18 mouse cellular contexts compared by ENCODE assay signal in genomic region chr1:126765506-126766170, GRCm38 (mm10).
DNase-seq lines count a peak whose midpoint lies in the region; ATAC-seq lines count a peak whose summit lies in the region.
"Had no signal": no experiment of that assay in that cellular context is flagged by ENCODE, and none has a peak within 500 bp of the region (broad histone marks: within the 10 kb centered on the region; RNA-seq: fewer than 3 reads in every experiment).

No protein-coding gene starts in this region.

- WGBS in hindbrain, embryonic 16.5 days, result 40% methylated on average over 6 of the region's 6 CpGs
- 47% methylated on average over 6 of the region's 6 CpGs for WGBS in hindbrain, embryonic 13.5 days
- 22% methylated on average over 6 of the region's 6 CpGs for WGBS in midbrain, embryonic 11.5 days
- 55% methylated on average over 6 of the region's 6 CpGs for WGBS in kidney, embryonic 16.5 days

- H3K27me3 ChIP-seq in hindbrain, embryonic 16.5 days (replicated peaks; ENCODE audit: control insufficient read depth, insufficient read depth, low read length), result no peaks in the 10 kb centered on the region
- 0 out of 2 replicates have a peak, but pooled peaks cover 3% of the 10 kb centered on the region for H3K27me3 ChIP-seq in hindbrain, embryonic 13.5 days
- no peaks in the 10 kb centered on the region for H3K27me3 ChIP-seq in midbrain, embryonic 11.5 days (ENCODE audit: control insufficient read depth, insufficient read depth, low read length)
- H3K27me3 ChIP-seq in kidney, embryonic 16.5 days (ENCODE audit: insufficient read depth, low read length), result no peaks in the 10 kb centered on the region

- H3K27ac ChIP-seq in hindbrain, embryonic 16.5 days (ENCODE audit: low read depth, low read length), result no peak overlapping the region
- no peak overlapping the region for H3K27ac ChIP-seq in hindbrain, embryonic 13.5 days
- H3K27ac ChIP-seq in midbrain, embryonic 11.5 days (ENCODE audit: low read depth, low read length), result peak overlapping the region; percentile 17; the same call in 1 of the 2 replicates
- no peak overlapping the region for H3K27ac ChIP-seq in kidney, embryonic 16.5 days (ENCODE audit: low read length)
- H3K27ac ChIP-seq: limb, embryonic 10.5 days had no signal

- H3K4me3 ChIP-seq in hindbrain, embryonic 16.5 days (ENCODE audit: low read length), result no peak overlapping the region
- no peak overlapping the region for H3K4me3 ChIP-seq in hindbrain, embryonic 13.5 days
- H3K4me3 ChIP-seq in midbrain, embryonic 11.5 days (ENCODE audit: low read depth, low read length), result no peak overlapping the region
- no peak overlapping the region for H3K4me3 ChIP-seq in kidney, embryonic 16.5 days (ENCODE audit: low read length)
- H3K4me3 ChIP-seq: erythroblast, embryonic 14.5 days; limb, embryonic 10.5 days had no signal

- DNase-seq in embryo, embryonic 11 days, result peak; percentile 47
- DNase-seq in midbrain, embryonic 11.5 days (ENCODE audit: low spot score, missing footprints), result peak; percentile 90
- peak; percentile 49 for DNase-seq in retina, embryonic 14.5 days (ENCODE audit: low spot score)
- no peak for DNase-seq in heart, postnatal 25 days (ENCODE audit: low spot score)
- DNase-seq: adrenal gland, postnatal 36 days; cerebellum, adult 9-10 months; gastrocnemius, postnatal 14 days; heart, postnatal 14 days; kidney, adult 9 months; layer of hippocampus, postnatal 36 days; thymus, adult 2 months had no signal

- ATAC-seq in hindbrain, embryonic 16.5 days, result peak; percentile 81
- ATAC-seq in hindbrain, embryonic 13.5 days (ENCODE audit: low FRiP score), result no peak
- peak; percentile 92 for ATAC-seq in midbrain, embryonic 11.5 days (ENCODE audit: low FRiP score)
- no peak for ATAC-seq in kidney, embryonic 16.5 days (ENCODE audit: low FRiP score, low TSS enrichment)
- ATAC-seq: activated CD4-positive, CD25-positive, alpha-beta regulatory T cell, adult 4 months had no signal

- H3K9me3 ChIP-seq in hindbrain, embryonic 16.5 days (ENCODE audit: control insufficient read depth, low read length), result no peaks in the 10 kb centered on the region
- H3K9me3 ChIP-seq in hindbrain, embryonic 13.5 days, result no peaks in the 10 kb centered on the region
- H3K9me3 ChIP-seq in midbrain, embryonic 11.5 days (ENCODE audit: control insufficient read depth, low read length), result no peaks in the 10 kb centered on the region
- no peaks in the 10 kb centered on the region for H3K9me3 ChIP-seq in kidney, embryonic 16.5 days (ENCODE audit: low read length)
- H3K9me3 ChIP-seq: limb, embryonic 10.5 days had no signal

- no peaks in the 10 kb centered on the region for H3K4me1 ChIP-seq in hindbrain, embryonic 16.5 days (ENCODE audit: control insufficient read depth, insufficient read depth, low read depth, low read length)
- H3K4me1 ChIP-seq in hindbrain, embryonic 13.5 days (replicated peaks), result peaks cover 10% of the 10 kb centered on the region
- peaks cover 19% of the 10 kb centered on the region for H3K4me1 ChIP-seq in midbrain, embryonic 11.5 days (ENCODE audit: control insufficient read depth, insufficient read depth, low read length)
- no peaks in the 10 kb centered on the region for H3K4me1 ChIP-seq in kidney, embryonic 16.5 days (ENCODE audit: insufficient read depth, low read length)

- H3K36me3 ChIP-seq in hindbrain, embryonic 16.5 days (ENCODE audit: control insufficient read depth, insufficient read depth, low read length), result no peaks in the 10 kb centered on the region
- H3K36me3 ChIP-seq in hindbrain, embryonic 13.5 days, result no peaks in the 10 kb centered on the region
- H3K36me3 ChIP-seq in midbrain, embryonic 11.5 days (ENCODE audit: control insufficient read depth, insufficient read depth, low read length), result no peaks in the 10 kb centered on the region
- no peaks in the 10 kb centered on the region for H3K36me3 ChIP-seq in kidney, embryonic 16.5 days (ENCODE audit: insufficient read depth, low read length)
- H3K36me3 ChIP-seq: limb, embryonic 10.5 days had no signal

- H3K9ac ChIP-seq in hindbrain, embryonic 16.5 days (ENCODE audit: low read depth, low read length), result no peak overlapping the region
- H3K9ac ChIP-seq in hindbrain, embryonic 13.5 days, result no peak overlapping the region
- no peak overlapping the region for H3K9ac ChIP-seq in midbrain, embryonic 11.5 days (ENCODE audit: low read length)
- no peak overlapping the region for H3K9ac ChIP-seq in kidney, embryonic 16.5 days (replicated peaks; ENCODE audit: low read length)

- intact Hi-C loops in heart, postnatal 25 days (cut with DNase I), result no loop called here

- H3K4me2 ChIP-seq in hindbrain, embryonic 16.5 days (ENCODE audit: low read length), result no peak overlapping the region
- H3K4me2 ChIP-seq in hindbrain, embryonic 13.5 days, result no peak overlapping the region
- no peak overlapping the region for H3K4me2 ChIP-seq in midbrain, embryonic 11.5 days
- no peak overlapping the region for H3K4me2 ChIP-seq in kidney, embryonic 16.5 days (replicated peaks; ENCODE audit: low read depth, low read length)
- H3K4me2 ChIP-seq: liver, embryonic 11.5 days had no signal

Comparison
In these comparisons a context has a peak if more than half of its experiments do, and no peak if none do; other contexts are left out.
1. ATAC-seq: peak in hindbrain, embryonic 16.5 days (single experiment) and midbrain, embryonic 11.5 days (single experiment); none in hindbrain, embryonic 13.5 days (single experiment) and kidney, embryonic 16.5 days (single experiment).